Mouse (Mus musculus) ES-E14 (cell line): ENCODE results near the gene Setdb2.

Experiments used
- CHD2 ChIP-seq: IDR thresholded peaks from 2 replicates; pipeline ENCODE4 v1.6.1; 2014; ENCODE audit warnings: mild to moderate bottlenecking, low read depth, low read length, inconsistent platforms
- HCFC1 ChIP-seq: IDR thresholded peaks from 2 replicates; pipeline ENCODE4 v1.6.1; 2012; ENCODE audit warnings: low read length, inconsistent platforms, borderline replicate concordance; ENCODE audit not compliant: insufficient read depth
- MAFK ChIP-seq: IDR thresholded peaks from 2 replicates; pipeline ENCODE4 v1.6.1; 2014; ENCODE audit warnings: mild to moderate bottlenecking, low read depth, low read length, inconsistent platforms; ENCODE audit not compliant: insufficient read depth
- ZC3H11A ChIP-seq: IDR thresholded peaks from 2 replicates; pipeline ENCODE4 v1.6.1; 2012; ENCODE audit warnings: low read depth, mild to moderate bottlenecking, inconsistent platforms, low read length, borderline replicate concordance
- ZNF384 ChIP-seq: IDR thresholded peaks from 2 replicates; pipeline ENCODE4 v1.6.1; 2012; ENCODE audit warnings: low read depth, low read length, inconsistent platforms

DNA sequence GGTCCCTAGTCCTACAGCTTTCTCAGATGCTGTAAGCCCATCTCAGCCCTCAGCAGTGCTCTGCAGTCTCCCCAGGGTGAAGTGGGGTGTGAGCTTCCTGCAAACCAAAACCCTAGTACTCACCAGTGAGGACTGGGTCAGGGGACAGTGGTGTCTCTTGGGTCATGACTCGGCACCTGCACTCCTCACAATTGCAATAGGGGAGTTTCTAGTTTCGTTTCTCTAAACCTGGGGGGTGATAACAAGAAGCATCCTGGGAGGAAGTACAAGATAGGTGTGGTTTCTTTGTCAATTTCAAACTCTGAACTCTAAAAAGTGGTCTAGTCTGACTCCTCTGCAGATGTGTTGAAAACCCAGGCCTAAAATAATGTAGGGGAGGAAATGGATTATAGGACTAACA lies 43.7 kb downstream of the Setdb2 start:
- TF ChIP-seq MAFK (no peak), ZNF384 (no peak), CHD2 (no peak), ZC3H11A (no peak), HCFC1 (no peak)
